Mouse (Mus musculus): Measurements from ENCODE around the gene Zfand2a. TPM values are rescaled to one million over a fixed set of nuclear protein-coding genes. Genes with fewer than 3 reads are reported as not detected.

Zfand2a gene
- polyA plus RNA-seq, 1 experiment, result 25.4 TPM

- Histone ChIP-seq H3K27ac (ENCODE audit: insufficient read depth, low read length) (no peak within 1 kb of the TSS), H3K4me3 (ENCODE audit: insufficient read depth, low read length) (no peak within 1 kb of the TSS), H3K4me1 (ENCODE audit: control insufficient read depth, insufficient read depth, low read length) (no peaks in the 10 kb centered on the region; the same call in 1 of the 2 replicates)
- TF ChIP-seq CTCF (IDR thresholded peaks at IDR 0.05; ENCODE audit: borderline replicate concordance, insufficient read depth, low read length), result no peak
Measured at GRCm38 (mm10) chr5:139423026-139423865, 61.1 kb downstream of the Zfand2a start, which contains the start of gene Gper1. Gene Gper1 (plus strand): TSS chr5:139423151.

Other genes starting within 250 kb of the Zfand2a start
- gene Get4, start 232.2 kb downstream of the Zfand2a start, polyA plus RNA-seq (2011; ENCODE audit: insufficient read length, low read depth, missing spikeins), result 54.6 and 61.6 TPM in 2 replicates
- gene Adap1, start 158.9 kb downstream of the Zfand2a start, polyA plus RNA-seq (2011; ENCODE audit: insufficient read length, low read depth, missing spikeins), result 0.54 TPM in 1 of 2 replicates, not detected in the other
- gene Cox19, start 133.1 kb downstream of the Zfand2a start, polyA plus RNA-seq (2011; ENCODE audit: insufficient read length, low read depth, missing spikeins), result 46.7 and 52.2 TPM in 2 replicates
- not detected in 2 replicates for gene Cyp2w1, start 131.9 kb downstream of the Zfand2a start, polyA plus RNA-seq (2011; ENCODE audit: insufficient read length, low read depth, missing spikeins)
- 0.72 and 0.88 TPM in 2 replicates for gene Gpr146, start 106.9 kb downstream of the Zfand2a start, polyA plus RNA-seq (2011; ENCODE audit: insufficient read length, low read depth, missing spikeins)
- gene C130050O18Rik, start 79.3 kb downstream of the Zfand2a start, polyA plus RNA-seq (2011; ENCODE audit: insufficient read length, low read depth, missing spikeins), result 0.33 TPM in 1 of 2 replicates, not detected in the other
- 2.2 and 7.1 TPM in 2 replicates for gene Gper1, start 61.4 kb downstream of the Zfand2a start, polyA plus RNA-seq (2011; ENCODE audit: insufficient read length, low read depth, missing spikeins)
- 13.9 and 15.3 TPM in 2 replicates for gene 3110082I17Rik, start 24.0 kb downstream of the Zfand2a start, polyA plus RNA-seq (2011; ENCODE audit: insufficient read length, low read depth, missing spikeins)
- gene Uncx, start 58.9 kb upstream of the Zfand2a start, polyA plus RNA-seq (2011; ENCODE audit: insufficient read length, low read depth, missing spikeins), result 0.33 TPM in 1 of 2 replicates, not detected in the other